Mouse (Mus musculus) forebrain, embryonic 16.5 days (tissue): Measurements from ENCODE around the gene Rhbg. TPM values are rescaled to one million over a fixed set of nuclear protein-coding genes. Genes with fewer than 3 reads are reported as not detected.

Source experiments
- microRNA-seq: library from miRNA; unstranded; fragments of <30 nt; microRNA quantifications from one replicate; pipeline ENCODE4, GENCODE M21; 2017
- polyA plus RNA-seq: library from polyadenylated mRNA; unstranded; fragments of >200 nt; fragmentation: Nextera tagmentation; extraction: Ambion mirVana; gene quantifications from 2 replicates; pipeline ENCODE4 v1.2.1, GENCODE M21; 2015

Rhbg gene
- polyA plus RNA-seq, 1 experiment from 2014 or later = not detected

Small RNAs within 50 kb of the gene (microRNA-seq; reads per million reads assigned to microRNA genes)
- gene Gm25641 (not detected), gene Mir3093 (35.5 reads per million, percentile 40 among the genes with 10 or more reads in this experiment), gene Mir9-1 (not detected)

Other genes with a start within 250 kb of the Rhbg start
- gene Hapln2, start 227.1 kb downstream of the Rhbg start, polyA plus RNA-seq = 0.25 and 0.35 TPM in 2 replicates
- gene Gpatch4, start 211.6 kb downstream of the Rhbg start, polyA plus RNA-seq = 32.5 and 36.3 TPM in 2 replicates
- 164 and 168 TPM in 2 replicates for gene Naxe, start 196.2 kb downstream of the Rhbg start, polyA plus RNA-seq
- gene Ttc24, start 176.4 kb downstream of the Rhbg start, polyA plus RNA-seq = not detected in 2 replicates
- gene Iqgap3, start 172.7 kb downstream of the Rhbg start, polyA plus RNA-seq = 7.5 and 7.8 TPM in 2 replicates
- gene Mef2d, start 112.3 kb downstream of the Rhbg start, polyA plus RNA-seq = 25.1 and 28.3 TPM in 2 replicates
- 0.18 and 0.27 TPM in 2 replicates for gene Gm38392, start 32.5 kb upstream of the Rhbg start, polyA plus RNA-seq
- gene Tsacc, start 42.3 kb upstream of the Rhbg start, polyA plus RNA-seq = 8.5 and 10.4 TPM in 2 replicates
- gene Cct3, start 42.4 kb upstream of the Rhbg start, polyA plus RNA-seq = 517 and 522 TPM in 2 replicates
- gene Glmp, start 70.3 kb upstream of the Rhbg start, polyA plus RNA-seq = 93.0 and 94.4 TPM in 2 replicates
- gene Tmem79, start 81.4 kb upstream of the Rhbg start, polyA plus RNA-seq = 1.4 TPM in 2 replicates
- 57.5 and 65.9 TPM in 2 replicates for gene Smg5, start 81.6 kb upstream of the Rhbg start, polyA plus RNA-seq
- 1.1 and 2.3 TPM in 2 replicates for gene Paqr6, start 109.9 kb upstream of the Rhbg start, polyA plus RNA-seq
- gene Bglap3, start 118.0 kb upstream of the Rhbg start, polyA plus RNA-seq = not detected in 2 replicates
- 2.2 TPM in 1 of 2 replicates, not detected in the other for gene Bglap2, start 124.0 kb upstream of the Rhbg start, polyA plus RNA-seq
- gene Bglap, start 129.8 kb upstream of the Rhbg start, polyA plus RNA-seq = 1.1 TPM in 1 of 2 replicates, not detected in the other
- gene Pmf1, start 155.6 kb upstream of the Rhbg start, polyA plus RNA-seq = 45.1 and 45.5 TPM in 2 replicates
- gene Slc25a44, start 170.4 kb upstream of the Rhbg start, polyA plus RNA-seq = 36.2 and 37.1 TPM in 2 replicates
- gene Sema4a, start 206.5 kb upstream of the Rhbg start, polyA plus RNA-seq = 16.5 and 25.8 TPM in 2 replicates